Mouse (Mus musculus): Measurements from ENCODE around the gene Sipa1l2.

Gene Sipa1l2

GRCm38 (mm10) chr8:125513935-125514334 is 55.7 kb downstream of the Sipa1l2 start:
- no peak for DNase-seq (ENCODE audit: low spot score in 2 of 2)

GRCm38 (mm10) chr8:125513242-125513866 is 56.3 kb downstream of the Sipa1l2 start:
- no peak for DNase-seq (ENCODE audit: low spot score in 2 of 2)

GRCm38 (mm10) chr8:125512561-125512960 is 57.0 kb downstream of the Sipa1l2 start:
- no peak for DNase-seq (ENCODE audit: low spot score in 2 of 2)

GRCm38 (mm10) chr8:125510861-125511668 is 58.5 kb downstream of the Sipa1l2 start:
- no peak for DNase-seq (ENCODE audit: low spot score in 2 of 2)

- DNase-seq (ENCODE audit: low spot score in 2 of 2): no peak
Measured at GRCm38 (mm10) chr8:125509776-125510175, 59.8 kb downstream of the Sipa1l2 start.

- DNase-seq (ENCODE audit: low spot score in 2 of 2): no peak
Measured at GRCm38 (mm10) chr8:125509175-125509574, 60.4 kb downstream of the Sipa1l2 start.

- no peak for DNase-seq (ENCODE audit: low spot score in 2 of 2)
Measured at GRCm38 (mm10) chr8:125507291-125507690, 62.3 kb downstream of the Sipa1l2 start.

GRCm38 (mm10) chr8:125504605-125505257 is 64.9 kb downstream of the Sipa1l2 start:
- no peak for DNase-seq (ENCODE audit: low spot score in 2 of 2)

GRCm38 (mm10) chr8:125503808-125504207 is 65.8 kb downstream of the Sipa1l2 start:
- DNase-seq (ENCODE audit: low spot score in 2 of 2): no peak

- DNase-seq (ENCODE audit: low spot score in 2 of 2): no peak
Measured at GRCm38 (mm10) chr8:125502828-125503227, 66.8 kb downstream of the Sipa1l2 start.

- no peak for DNase-seq (ENCODE audit: low spot score in 2 of 2)
Measured at GRCm38 (mm10) chr8:125500005-125500404, 69.6 kb downstream of the Sipa1l2 start.

GRCm38 (mm10) chr8:125498508-125498907 is 71.1 kb downstream of the Sipa1l2 start:
- DNase-seq (ENCODE audit: low spot score in 2 of 2): no peak

GRCm38 (mm10) chr8:125495545-125495944 is 74.1 kb downstream of the Sipa1l2 start:
- DNase-seq (ENCODE audit: low spot score in 2 of 2): no peak

- no peak for DNase-seq (ENCODE audit: low spot score in 2 of 2)
Measured at GRCm38 (mm10) chr8:125493254-125493815, 76.3 kb downstream of the Sipa1l2 start.

- no peak for DNase-seq (ENCODE audit: low spot score in 2 of 2)
Measured at GRCm38 (mm10) chr8:125492416-125492815, 77.2 kb downstream of the Sipa1l2 start.

GRCm38 (mm10) chr8:125488747-125489146 is 80.9 kb downstream of the Sipa1l2 start:
- DNase-seq (ENCODE audit: low spot score in 2 of 2): no peak

- no peak for DNase-seq (ENCODE audit: low spot score in 2 of 2)
Measured at GRCm38 (mm10) chr8:125485715-125486114, 83.9 kb downstream of the Sipa1l2 start.

GRCm38 (mm10) chr8:125484530-125485196 is 84.9 kb downstream of the Sipa1l2 start:
- no peak for DNase-seq (ENCODE audit: low spot score in 2 of 2)

- no peak for DNase-seq (ENCODE audit: low spot score in 2 of 2)
Measured at GRCm38 (mm10) chr8:125482491-125483096, 87.0 kb downstream of the Sipa1l2 start.

- no peak for DNase-seq (ENCODE audit: low spot score in 2 of 2)
Measured at GRCm38 (mm10) chr8:125474876-125475275, 94.7 kb downstream of the Sipa1l2 start.

GRCm38 (mm10) chr8:125471374-125471773 is 98.2 kb downstream of the Sipa1l2 start:
- no peak for DNase-seq (ENCODE audit: low spot score in 2 of 2)

Measured in spleen, postnatal 4 days (tissue).